Mouse (Mus musculus): ENCODE results near the gene Samd4b. TPM values are rescaled to one million over a fixed set of nuclear protein-coding genes. Genes with fewer than 3 reads are reported as not detected.

The Samd4b gene
- total RNA-seq, 4 experiments from 2014 or later: 8.9 to 11.9 (median 10.1) TPM

- no peak for DNase-seq (ENCODE audit: low spot score in 2 of 2)
These were observed 6.1 kb downstream of the Samd4b start for GRCm38 (mm10) chr7:28591862-28592261.

GRCm38 (mm10) chr7:28587644-28588043, 10.3 kb downstream of the Samd4b start:
- DNase-seq (ENCODE audit: low spot score in 2 of 2): no peak

GRCm38 (mm10) chr7:28586663-28587411, 11.1 kb downstream of the Samd4b start:
- DNase-seq (ENCODE audit: low spot score in 2 of 2): no peak

DNA sequence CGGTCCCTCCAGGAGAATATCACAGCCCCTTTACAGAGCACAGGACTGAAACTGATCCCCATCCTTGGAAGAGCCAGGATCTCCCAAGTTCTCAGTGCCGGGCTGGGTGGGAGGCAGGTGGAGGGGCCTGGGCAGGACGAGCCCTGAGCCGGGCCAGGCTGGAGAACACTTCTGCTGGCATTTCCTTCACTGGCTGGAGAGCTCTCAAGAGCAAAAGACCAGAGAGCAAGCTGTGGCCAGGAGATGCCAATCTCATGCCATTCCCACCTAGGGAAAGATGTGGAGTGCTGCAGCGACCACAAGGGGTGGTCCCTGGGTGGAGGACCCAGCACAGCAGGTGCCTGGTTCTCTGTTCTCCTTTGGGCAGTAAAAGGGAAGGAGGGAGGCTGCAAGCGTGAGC, 12.9 kb downstream of the Samd4b start:
- DNase-seq (ENCODE audit: low spot score in 2 of 2): no peak

DNA sequence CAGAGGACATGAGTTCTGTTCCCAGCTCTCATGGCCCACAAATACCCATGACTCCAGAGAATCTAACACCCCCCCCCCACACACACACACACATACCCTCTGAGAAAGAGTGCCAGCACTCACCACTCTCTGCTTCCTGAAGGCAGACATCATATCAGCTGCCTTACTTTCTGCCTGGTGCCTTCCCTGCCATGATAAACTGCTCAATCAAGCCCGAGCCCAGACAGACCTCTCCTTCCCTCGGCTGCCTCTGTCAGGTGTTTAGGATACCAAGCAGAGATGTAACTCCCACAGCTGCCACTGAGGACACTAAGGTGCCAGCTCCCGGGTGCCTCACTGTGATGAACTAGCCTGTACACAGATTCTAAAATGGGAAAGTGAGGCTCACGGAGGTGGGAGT, 13.5 kb downstream of the Samd4b start:
- no peak for DNase-seq (ENCODE audit: low spot score in 2 of 2)

GRCm38 (mm10) chr7:28583570-28584344, 14.2 kb downstream of the Samd4b start:
- no peak for DNase-seq (ENCODE audit: low spot score in 2 of 2)

- no peak for DNase-seq (ENCODE audit: low spot score in 2 of 2)
These were observed 15.1 kb downstream of the Samd4b start for GRCm38 (mm10) chr7:28582841-28583240.

DNA sequence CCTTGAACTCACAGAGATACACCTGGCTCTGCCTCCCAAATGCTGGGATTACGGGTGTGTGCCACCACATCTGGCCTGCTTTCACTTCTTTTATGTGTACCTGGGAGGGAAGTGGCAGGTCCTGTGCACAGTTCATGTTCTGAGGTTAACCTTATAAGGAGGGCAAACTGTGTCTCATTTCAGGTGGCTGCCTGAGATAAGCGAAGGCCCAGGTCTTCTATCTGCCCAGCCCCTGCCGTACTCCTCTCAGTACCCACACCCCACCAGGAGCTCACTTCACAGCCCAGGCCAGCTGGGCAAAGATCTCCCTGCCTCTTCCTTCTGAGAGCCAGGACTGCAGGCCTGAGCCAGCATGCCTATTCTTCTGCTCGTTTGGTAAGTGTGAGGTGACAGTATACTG, 16.2 kb downstream of the Samd4b start:
- DNase-seq (ENCODE audit: low spot score in 2 of 2): no peak

- DNase-seq (ENCODE audit: low spot score in 2 of 2): no peak
These were observed 18.1 kb downstream of the Samd4b start for GRCm38 (mm10) chr7:28579826-28580225.

GRCm38 (mm10) chr7:28578543-28579053, 19.3 kb downstream of the Samd4b start:
- no peak for DNase-seq (ENCODE audit: low spot score in 2 of 2)

GRCm38 (mm10) chr7:28577826-28578542, 20.0 kb downstream of the Samd4b start:
- DNase-seq (ENCODE audit: low spot score in 2 of 2): no peak

DNA sequence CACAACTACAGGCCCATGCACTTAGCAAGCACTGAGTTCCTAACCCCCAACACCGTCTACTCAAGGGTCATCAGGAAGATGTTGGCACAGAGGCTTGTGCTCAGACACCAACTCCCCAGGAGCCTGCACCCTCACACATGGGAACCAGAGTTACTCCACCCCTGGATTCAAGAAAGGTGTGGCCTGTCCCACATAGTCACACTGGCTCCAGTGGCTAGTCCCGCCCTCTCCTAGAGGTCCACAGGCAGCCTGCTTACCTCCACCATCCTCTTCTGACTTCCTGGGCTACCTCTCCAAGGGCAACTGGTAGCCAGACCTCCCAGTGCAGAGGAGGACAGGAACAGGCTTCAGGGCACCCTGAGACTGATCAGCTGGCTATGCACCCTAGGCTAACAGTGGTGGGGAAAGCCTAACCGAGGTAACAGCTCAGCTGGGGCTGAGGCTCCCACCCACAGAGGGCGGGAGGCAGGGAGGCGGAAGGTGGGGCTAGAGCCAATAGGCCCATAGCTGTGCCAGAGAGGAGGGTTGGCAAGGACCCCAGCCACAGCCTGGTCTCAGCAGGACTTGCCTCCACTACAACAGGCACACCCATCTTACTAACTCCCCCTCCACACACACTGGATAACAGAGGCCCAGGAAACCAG, 21.6 kb downstream of the Samd4b start:
- peak; percentile 57 to 72 for DNase-seq (ENCODE audit: low spot score in 2 of 2)

- DNase-seq (ENCODE audit: low spot score in 2 of 2): no peak
These were observed 22.3 kb downstream of the Samd4b start for GRCm38 (mm10) chr7:28575597-28575996.

GRCm38 (mm10) chr7:28573236-28573635, 24.7 kb downstream of the Samd4b start:
- DNase-seq (ENCODE audit: low spot score in 2 of 2): no peak

DNA sequence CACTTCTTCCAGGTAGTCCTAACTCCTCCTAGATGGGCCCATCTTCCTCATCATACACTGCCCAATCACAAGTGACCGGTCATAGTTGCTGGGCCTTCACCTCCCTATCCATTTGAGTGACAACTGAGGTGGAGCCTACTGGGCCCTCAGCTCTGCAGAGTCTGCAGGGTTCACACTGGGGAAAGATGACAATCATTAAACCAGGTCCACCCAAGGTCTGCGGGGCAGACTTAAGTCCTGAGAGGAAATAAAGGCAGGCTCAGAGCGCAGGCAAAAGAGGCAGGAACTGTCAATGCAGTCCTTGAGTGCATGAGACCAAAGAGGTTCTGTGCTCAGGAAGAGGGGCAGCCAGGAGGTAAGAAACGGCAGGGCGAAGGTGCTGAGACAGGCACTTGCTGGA, 25.3 kb downstream of the Samd4b start:
- DNase-seq (ENCODE audit: low spot score in 2 of 2): no peak

GRCm38 (mm10) chr7:28570982-28571682, 26.8 kb downstream of the Samd4b start:
- no peak for DNase-seq (ENCODE audit: low spot score in 2 of 2)

DNA sequence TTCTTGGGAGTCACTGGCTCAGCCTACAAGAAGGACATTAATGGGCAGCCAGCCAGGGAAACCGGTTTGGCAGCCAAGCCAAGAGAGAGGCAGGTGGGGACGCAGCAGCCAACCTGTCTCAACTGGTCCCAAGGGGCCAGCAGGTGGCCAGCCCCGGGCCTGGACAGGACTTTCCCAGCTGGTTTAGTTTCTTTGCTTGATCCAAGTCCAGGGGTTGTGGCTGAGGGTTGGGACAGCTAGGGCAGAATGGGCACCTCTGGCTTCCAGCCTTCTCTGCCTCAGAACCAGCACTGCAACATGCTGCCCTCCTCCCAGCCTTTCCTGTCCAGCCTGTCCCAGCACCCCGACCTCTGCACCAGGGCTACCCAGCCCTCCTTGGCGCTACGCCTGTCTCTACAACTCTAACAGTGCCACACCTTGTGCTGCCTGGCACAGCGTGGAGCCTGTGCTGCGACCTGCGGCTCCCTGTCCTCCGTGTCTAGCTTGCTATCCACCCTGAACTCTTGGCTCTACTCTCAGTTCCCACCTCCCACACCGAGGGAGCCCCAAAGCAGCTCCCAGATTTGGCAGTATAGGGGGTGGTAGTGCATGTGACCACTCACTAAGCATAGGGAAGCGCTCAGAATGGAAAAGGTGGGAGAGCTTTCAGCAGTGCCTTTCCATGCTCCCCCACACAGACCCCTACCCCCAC, 27.5 kb downstream of the Samd4b start:
- peak; percentile 69 to 78 for DNase-seq (ENCODE audit: low spot score in 2 of 2)

DNA sequence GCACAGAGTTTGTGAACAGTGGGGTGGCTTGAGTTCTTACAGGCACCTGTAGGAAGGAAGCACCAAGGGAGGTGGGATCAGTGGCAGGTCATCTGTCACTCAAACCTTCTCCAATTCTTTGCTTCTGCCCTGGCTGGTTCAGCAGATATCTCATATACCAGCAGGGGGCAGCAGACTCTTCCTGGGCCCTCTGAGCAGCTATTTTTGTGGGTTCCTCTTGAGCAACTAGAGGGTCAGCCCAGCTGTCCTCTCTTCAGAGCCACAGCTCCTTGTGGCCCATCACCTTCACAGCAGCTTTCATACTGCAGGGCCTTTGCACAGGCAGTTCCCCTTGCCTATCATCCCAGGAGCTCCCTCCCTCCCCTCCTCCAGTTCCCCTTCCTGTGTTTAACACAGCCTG, 29.7 kb downstream of the Samd4b start:
- peak in 1 of 2 experiments; percentile 46 for DNase-seq (ENCODE audit: low spot score in 2 of 2)

GRCm38 (mm10) chr7:28567539-28567938, 30.4 kb downstream of the Samd4b start:
- no peak for DNase-seq (ENCODE audit: low spot score in 2 of 2)

DNA sequence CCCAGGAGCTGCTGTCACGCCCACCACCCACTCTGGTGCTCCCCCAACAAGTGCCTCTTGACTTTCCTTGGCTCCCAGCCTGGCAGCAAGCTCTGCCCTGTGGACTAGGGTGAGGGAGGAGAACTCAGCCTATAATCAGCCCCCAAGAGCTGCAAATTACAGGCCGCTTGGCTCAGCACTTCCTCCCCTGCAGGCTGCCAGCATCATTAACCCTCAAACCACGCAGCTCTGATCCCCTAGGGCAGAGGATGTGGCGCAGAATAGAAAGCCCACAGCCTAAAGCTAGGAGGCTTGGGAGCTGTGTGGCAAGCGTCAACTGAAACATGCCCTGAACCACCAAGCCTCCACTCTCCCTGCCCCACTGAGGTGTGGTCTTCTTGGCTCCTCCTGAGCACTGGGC, 32.5 kb downstream of the Samd4b start:
- DNase-seq (ENCODE audit: low spot score in 2 of 2): no peak
